Mouse (Mus musculus) left cerebral cortex, adult 8-10 months (tissue): ENCODE data around the gene Cytip. TPM values are rescaled to one million over a fixed set of nuclear protein-coding genes. Genes with fewer than 3 reads are reported as not detected.
"Not testable (repeated sequence)": the region's sequence is repeated elsewhere in the genome, so short reads cannot be mapped to it uniquely, and the experiment has no call there.

Source experiments
- DNase-seq, 2 experiments: peaks; one replicate each; pipeline ENCODE4 v3.0.0; 2022; ENCODE audit warnings: low spot score in 2 of 2
- total RNA-seq, 4 experiments: library from RNA; stranded (reverse); gene quantifications; 2 replicates each; pipeline ENCODE4 v1.2.4; 2022

Gene Cytip
- total RNA-seq, 4 experiments from 2014 or later = 0.07 to 0.98 (median 0.93) TPM; not detected in 1

GRCm38 (mm10) chr2:58129903-58130302, 65.4 kb downstream of the Cytip start:
- no peak for DNase-seq

- no peak for DNase-seq
Measured at GRCm38 (mm10) chr2:58111105-58111504, 84.2 kb downstream of the Cytip start.

- DNase-seq = not testable (repeated sequence)
Measured at GRCm38 (mm10) chr2:58107887-58108286, 87.4 kb downstream of the Cytip start.

GRCm38 (mm10) chr2:58107046-58107445, 88.3 kb downstream of the Cytip start:
- no peak for DNase-seq

GRCm38 (mm10) chr2:58094818-58095217, 100.5 kb downstream of the Cytip start:
- no peak for DNase-seq

GRCm38 (mm10) chr2:58086420-58086819, 108.9 kb downstream of the Cytip start:
- no peak for DNase-seq

GRCm38 (mm10) chr2:58079849-58080248, 115.5 kb downstream of the Cytip start:
- no peak for DNase-seq

Other genes starting within 250 kb of the Cytip start
- under 1 TPM in 1 of 4 experiments, not detected in 3; 0.08 TPM for gene Galnt5, start 197.6 kb downstream of the Cytip start, total RNA-seq
- gene Ermn, start 142.7 kb downstream of the Cytip start, total RNA-seq = 10 to 100 TPM; 35.1 to 43.3 (median 37.8) TPM
- gene Acvr1c, start 162.4 kb upstream of the Cytip start, total RNA-seq = 10 to 100 TPM; 22.8 to 28.4 (median 25.4) TPM